Mouse (Mus musculus): ENCODE measurements around the gene Rab8b.
"Not testable (repeated sequence)": the region's sequence is repeated elsewhere in the genome, so short reads cannot be mapped to it uniquely, and the experiment has no call there.

The Rab8b gene

DNA sequence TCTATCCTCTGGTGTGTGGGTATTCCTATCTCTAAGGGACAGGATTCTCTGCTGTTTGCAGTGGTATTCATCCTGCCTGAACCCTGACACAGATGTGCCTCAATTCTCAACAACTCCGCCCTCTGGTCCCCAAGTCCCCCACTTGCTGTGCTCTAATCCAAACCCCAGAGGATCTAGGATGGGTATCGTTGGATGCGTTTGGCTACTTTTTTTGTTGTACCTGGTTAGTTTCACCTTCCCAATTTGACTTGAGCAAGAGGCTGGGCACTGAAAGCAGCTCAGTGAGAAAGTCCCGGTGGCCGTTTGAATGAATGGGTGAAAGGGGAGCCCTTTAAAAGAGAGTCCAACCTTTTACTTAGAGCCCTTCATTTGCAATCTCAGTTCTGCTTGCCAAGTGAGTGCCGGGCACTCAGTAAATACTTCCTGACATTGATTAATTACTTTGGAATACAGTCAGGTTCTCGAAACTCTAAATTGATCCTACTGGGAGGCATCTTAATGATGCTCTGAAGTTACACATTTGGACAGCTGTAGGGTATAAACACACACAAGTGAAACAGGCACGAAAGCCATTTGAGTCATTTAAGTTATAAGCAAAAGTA is 32.1 kb downstream of the Rab8b start:
- in situ Hi-C loops (cut with MboI, MseI), result no loop called here

- in situ Hi-C loops (cut with MboI, MseI), result no loop called here
Observed at GRCm38 (mm10) chr9:66886818-66887217, 32.7 kb downstream of the Rab8b start.

DNA sequence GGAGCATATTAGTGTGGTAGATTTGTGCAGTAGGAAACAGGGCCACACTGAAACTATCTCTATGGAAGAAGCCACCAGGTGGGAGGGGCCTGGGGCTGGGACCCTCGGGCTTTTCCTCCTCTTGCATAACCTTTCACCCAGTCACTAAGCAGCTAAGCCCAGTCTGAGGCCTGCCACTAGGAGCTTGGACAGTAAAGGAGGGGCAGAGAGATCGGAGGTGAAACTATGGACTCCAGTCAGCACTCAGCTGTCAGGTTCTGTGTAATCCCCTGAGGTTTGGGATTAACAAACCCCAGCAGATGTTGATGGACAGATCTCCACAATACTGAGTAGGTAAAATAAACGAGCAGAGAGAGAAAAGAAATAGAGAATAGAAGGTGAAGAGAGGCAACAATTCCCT is 33.1 kb downstream of the Rab8b start:
- in situ Hi-C loops (cut with MboI, MseI), result no loop called here

- in situ Hi-C loops (cut with MboI, MseI), result no loop called here
Observed at GRCm38 (mm10) chr9:66884609-66885008, 34.9 kb downstream of the Rab8b start.

GRCm38 (mm10) chr9:66883500-66883899 is 36.0 kb downstream of the Rab8b start:
- in situ Hi-C loops (cut with MboI, MseI), result no loop called here

- in situ Hi-C loops (cut with MboI, MseI), result no loop called here
Observed at GRCm38 (mm10) chr9:66882406-66882821, 37.1 kb downstream of the Rab8b start.

GRCm38 (mm10) chr9:66881858-66882257 is 37.6 kb downstream of the Rab8b start:
- in situ Hi-C loops (cut with MboI, MseI), result no loop called here

DNA sequence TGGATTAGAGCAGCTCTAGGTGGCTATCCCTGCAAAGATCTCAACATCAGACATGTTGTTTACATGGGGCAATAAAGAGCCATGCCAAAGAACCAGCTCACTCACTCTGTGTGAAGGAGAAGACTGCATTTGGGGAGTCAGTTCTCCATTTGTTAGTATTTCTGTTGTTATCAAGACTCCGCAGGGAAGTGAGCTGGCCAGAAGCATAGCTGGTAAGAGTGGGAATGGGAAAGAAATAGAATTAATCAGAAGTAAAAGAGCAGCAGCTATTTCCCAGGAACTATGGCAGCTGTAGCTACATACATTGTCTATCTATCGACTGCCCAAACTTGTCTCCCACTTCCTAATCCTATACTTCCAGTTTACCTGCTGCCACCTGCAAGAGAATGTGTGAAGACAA is 38.7 kb downstream of the Rab8b start:
- in situ Hi-C loops (cut with MboI, MseI), result no loop called here

GRCm38 (mm10) chr9:66879486-66879885 is 40.0 kb downstream of the Rab8b start:
- in situ Hi-C loops (cut with MboI, MseI), result loop anchor here (5.0 kb wide), 1 partner anchor 43 kb away; no protein-coding TSS in a partner anchor

DNA sequence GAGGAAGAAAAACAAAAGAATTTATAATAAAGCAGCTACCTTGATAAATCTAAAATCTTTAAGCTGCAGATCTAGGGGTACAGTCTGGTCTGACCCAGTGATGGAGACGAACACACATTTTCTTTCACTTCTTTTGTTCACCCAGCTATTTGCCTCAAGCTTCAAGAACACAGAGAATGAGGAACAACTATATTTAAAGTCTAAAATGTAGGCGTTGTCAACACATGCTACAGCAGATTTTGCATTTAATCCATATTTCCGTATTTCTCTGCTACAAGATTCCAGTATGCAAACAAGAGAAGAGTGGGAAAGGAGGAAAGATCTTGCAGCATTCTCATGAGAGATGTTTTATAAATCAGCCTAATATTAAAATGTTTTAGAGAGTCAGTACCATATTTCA is 40.6 kb downstream of the Rab8b start:
- in situ Hi-C loops (cut with MboI, MseI), result loop anchor here (5.0 kb wide), 1 partner anchor 43 kb away; no protein-coding TSS in a partner anchor

DNA sequence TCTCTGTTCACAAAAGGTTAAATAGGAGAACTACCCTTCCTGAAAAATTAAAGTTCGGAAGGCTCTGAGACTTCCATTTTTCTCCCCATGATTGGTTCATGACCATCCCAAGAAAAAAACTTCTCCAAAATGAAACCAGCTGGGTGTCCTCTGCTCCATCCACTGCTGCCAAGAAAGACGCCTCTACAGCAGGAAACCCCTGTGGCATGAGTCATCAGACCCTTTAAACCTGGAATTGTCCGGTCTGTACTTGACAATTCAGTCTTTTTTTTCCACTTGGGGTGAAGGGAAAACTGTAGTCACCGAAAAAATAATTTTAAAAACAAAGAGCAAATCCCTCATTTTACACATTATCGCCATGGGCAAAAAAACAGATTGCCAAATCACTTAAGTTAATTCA is 42.9 kb downstream of the Rab8b start:
- in situ Hi-C loops (cut with MboI, MseI), result loop anchor here (5.0 kb wide), 1 partner anchor 46 kb away; no protein-coding TSS in a partner anchor

DNA sequence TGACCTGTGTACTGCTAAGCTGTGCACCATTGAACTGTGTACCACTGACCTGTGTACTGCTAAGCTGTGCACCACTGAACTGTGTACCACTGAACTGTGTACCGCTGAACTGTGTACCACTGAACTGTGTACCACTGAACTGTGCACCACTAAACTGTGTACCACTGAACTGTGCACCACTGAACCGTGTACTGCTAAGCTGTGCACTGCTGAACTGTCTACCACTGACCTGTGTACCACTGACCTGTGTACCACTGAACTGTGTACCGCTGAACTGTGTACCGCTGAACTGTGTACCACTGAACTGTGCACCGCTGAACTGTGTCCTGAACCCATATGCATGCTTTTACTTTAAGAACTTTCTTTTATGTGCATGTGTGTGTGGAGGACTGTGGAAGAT is 45.2 kb downstream of the Rab8b start:
- in situ Hi-C loops (cut with MboI, MseI), result no loop called here

DNA sequence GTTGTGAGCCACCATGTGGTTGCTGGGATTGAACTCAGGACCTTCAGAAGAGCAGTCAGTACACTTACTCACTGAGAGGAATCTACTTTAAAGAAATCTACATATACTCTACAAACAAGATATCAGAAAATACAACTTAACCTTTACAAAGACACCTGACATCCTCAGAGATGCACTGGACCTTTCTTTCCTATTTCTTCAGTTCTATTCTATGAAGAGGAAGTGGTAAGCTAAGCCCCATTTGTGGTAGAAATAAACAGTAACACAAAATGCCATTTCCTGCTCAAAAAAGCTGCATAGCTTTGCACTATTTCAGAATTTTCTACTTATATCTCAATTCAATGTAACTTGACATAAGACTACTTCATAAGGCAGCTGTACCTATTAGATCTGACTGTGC is 46.0 kb downstream of the Rab8b start:
- in situ Hi-C loops (cut with MboI, MseI), result no loop called here

DNA sequence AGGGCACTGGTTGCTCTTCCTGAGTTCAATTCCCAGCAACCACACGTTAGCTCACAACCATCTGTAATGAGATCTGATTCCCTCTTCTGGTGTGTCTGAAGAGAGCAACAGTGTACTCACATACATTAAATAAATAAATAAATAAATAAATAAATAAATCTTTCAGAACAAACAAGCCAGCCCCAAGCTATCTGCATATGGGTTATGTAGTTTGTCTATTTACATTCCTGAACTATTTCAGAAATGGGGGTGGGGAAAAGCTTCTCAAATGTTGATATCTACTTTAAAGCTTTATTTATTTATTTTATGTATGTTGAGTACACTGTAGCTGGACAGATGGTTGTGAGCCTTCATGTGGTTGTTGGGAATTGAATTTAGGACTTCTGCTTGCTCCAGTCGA is 46.5 kb downstream of the Rab8b start:
- in situ Hi-C loops (cut with MboI, MseI), result not testable (repeated sequence)

DNA sequence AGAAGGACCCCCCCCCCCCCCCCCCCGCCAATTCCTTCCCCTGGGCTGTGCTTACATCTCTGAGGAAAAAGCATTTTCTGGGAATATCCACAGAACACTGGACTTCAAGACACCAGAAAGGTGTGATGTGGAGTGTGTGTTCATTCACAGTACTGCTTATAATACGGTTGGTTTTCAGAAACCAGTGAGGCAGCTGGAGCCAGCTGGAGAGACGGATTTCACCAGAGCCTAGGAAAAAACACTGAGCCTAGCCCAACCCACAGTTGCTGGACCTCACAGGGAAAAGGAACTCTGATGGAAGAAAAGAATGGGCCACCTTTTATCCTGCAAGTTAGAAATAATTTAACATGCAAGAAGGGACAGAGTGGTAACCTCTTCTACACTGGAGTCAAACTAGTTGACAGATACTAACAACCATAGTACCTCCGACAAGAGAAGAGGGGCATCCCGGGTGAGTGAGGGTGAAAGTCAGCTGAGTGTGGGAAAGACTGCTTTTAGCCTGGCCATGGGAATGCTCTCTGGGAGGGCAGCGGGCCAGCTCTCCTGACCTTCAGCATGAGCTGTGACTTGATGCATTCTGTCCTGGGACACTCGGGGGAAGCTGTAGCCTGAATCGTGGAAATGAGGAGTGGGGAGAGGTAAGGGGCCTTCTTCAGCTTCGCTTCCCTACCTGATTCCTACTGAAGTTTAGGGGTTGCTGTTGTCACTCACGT is 47.3 kb downstream of the Rab8b start:
- in situ Hi-C loops (cut with MboI, MseI), result no loop called here

DNA sequence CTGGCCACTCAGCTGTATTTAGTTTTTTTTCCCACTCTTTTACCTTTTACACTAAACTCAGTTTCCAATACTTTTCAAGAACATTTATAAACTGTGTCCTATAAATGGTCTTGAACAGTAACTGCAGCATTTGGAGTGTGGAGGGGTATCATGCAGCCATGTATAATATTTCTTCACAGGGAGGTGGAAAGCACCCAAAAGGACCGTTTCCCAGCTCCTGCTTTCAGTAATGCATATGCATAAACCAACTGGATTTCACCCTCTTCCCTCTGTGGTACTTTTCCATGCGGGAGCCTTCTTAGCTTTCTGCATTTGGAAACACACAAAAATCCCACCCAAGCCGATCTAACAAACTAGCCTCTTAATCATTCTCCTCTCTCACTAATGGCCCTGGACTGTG is 54.8 kb downstream of the Rab8b start:
- in situ Hi-C loops (cut with MboI, MseI), result loop anchor here (5.0 kb wide), 1 partner anchor 73 kb away; no protein-coding TSS in a partner anchor

GRCm38 (mm10) chr9:66863456-66863855 is 56.0 kb downstream of the Rab8b start:
- in situ Hi-C loops (cut with MboI, MseI), result loop anchor here (5.0 kb wide), 1 partner anchor 74 kb away; no protein-coding TSS in a partner anchor

DNA sequence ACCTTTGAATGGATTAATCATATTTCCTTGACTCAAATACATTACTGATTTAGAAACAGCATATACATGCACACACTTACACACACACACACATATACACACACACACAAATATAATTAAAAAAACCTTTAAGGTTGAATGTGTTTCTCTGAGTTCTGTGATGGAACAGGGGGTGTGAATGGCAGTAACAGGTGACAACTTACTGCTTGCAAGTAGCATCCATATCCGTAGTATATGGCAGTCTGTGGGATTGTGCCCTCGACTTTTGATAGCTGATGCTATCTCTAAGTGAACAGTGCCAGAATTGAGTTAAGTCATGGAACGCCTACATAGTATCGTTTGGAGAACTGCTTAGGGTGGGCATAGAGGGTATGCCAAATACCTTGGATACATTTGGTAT is 57.3 kb downstream of the Rab8b start:
- in situ Hi-C loops (cut with MboI, MseI), result loop anchor here (5.0 kb wide), 1 partner anchor 75 kb away; no protein-coding TSS in a partner anchor

DNA sequence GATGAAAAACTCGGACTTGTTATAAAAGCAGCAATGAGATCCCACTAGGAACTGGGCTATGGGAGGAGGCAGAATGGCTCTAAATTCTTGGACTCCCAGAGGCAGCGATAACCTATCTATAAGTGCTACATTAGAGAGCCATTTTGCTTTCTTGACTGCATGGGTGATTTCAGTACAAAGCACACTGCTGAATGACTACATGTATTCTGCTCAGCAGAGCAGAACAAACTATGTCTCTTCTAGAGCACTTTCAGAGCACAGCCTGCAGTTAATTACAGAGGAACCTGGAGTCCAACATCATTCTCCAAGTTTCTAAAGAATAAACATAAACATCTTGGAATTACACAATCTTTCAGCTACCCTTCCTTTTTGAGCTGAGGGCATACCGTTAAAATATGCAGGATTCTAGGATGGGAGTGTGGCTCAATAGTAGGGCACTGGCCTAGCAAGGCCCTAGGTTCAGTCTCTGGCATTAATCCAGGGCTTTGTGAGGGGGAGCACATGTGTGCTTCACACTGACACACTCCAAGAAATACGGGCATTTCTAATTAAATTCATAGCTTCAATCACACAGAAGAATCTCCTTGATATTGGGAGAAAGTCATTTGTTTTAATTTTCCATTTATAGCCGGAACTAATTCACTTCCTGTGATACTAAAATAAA is 58.3 kb downstream of the Rab8b start:
- in situ Hi-C loops (cut with MboI, MseI), result loop anchor here (5.0 kb wide), 1 partner anchor 76 kb away; no protein-coding TSS in a partner anchor

DNA sequence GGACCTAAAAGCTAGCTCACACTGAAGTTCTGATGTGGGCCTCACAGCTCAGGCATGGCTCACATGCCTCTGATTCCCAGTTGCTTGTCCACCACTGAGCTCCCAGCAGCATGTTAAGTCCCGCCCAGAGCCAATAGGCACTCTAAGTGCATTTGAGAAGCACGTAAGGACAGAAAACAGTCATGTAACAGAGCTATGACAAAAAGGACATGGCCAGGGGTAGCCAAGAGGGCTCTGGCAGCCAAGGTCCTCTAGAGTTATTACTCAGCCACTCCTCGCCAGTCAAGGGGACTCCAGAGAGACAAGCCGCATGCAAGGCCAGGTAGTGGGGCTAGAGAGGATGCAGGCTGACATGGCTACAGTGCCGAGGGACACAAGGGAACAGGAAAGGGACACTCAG is 60.0 kb downstream of the Rab8b start:
- in situ Hi-C loops (cut with MboI, MseI), result no loop called here

GRCm38 (mm10) chr9:66855865-66856264 is 63.6 kb downstream of the Rab8b start:
- in situ Hi-C loops (cut with MboI, MseI), result no loop called here

DNA sequence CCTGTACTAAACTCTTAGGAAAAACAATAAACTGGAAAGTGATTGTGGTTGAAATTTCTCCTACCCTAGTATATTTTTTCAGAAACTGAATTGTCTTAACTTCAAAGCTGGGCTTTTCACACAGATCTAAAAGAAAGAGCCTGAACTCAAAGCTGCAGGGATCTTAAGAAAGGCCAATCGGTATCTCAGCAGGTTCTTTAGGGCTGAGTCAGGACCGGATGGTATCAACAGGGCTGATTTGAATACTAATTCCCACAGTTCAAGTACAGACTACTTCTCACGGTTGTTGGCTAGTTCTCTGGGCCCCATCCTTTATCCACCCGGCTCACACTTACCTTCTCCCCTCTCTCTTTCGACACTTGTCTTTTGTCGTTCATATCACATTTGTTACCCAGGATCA is 66.9 kb downstream of the Rab8b start:
- in situ Hi-C loops (cut with MboI, MseI), result no loop called here

GRCm38 (mm10) chr9:66850966-66851365 is 68.5 kb downstream of the Rab8b start:
- in situ Hi-C loops (cut with MboI, MseI), result no loop called here
